Mouse (Mus musculus): ENCODE results near the gene Clpp. TPM values are rescaled to one million over a fixed set of nuclear protein-coding genes. Genes with fewer than 3 reads are reported as not detected.

Clpp gene
- polyA plus RNA-seq (2015; fragmentation: Nextera tagmentation; extraction: Ambion mirVana) = 157 and 163 TPM in 2 replicates

DNA sequence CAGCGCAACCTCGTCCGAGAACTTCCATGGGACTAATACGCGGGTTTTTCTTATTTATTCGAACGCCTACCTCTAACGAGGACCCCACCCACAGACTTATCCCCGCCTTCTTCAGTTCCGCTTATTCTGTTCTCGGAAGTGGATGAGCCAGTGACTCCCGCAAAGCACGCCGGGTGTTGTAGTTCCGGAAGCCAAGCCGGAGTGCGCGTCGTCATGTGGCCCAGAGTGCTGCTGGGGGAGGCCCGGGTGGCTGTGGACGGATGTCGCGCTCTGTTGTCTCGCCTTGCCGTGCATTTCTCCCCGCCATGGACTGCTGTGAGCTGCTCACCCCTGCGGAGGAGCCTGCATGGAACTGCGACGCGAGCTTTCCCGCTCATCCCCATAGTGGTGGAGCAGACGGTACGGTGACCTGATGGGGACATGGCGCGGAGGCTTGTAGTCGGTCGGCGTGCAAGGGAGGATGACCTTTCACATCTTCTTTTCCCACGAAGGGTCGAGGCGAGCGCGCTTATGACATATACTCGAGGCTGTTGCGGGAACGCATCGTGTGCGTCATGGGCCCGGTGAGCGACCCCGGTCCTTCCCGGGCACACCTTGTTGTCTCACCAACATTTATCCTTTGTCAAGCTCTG is at the start of gene Clpp:
Gene Clpp, plus strand, starts transcription at position 191 of the 632 bp plus-strand sequence.
- Histone ChIP-seq H3K27ac (peak within 1 kb of the TSS; percentile 70), H3K36me3 (peaks cover 37% of the 10 kb centered on the region), H3K27me3 (no peaks in the 10 kb centered on the region), H3K9me3 (no peaks in the 10 kb centered on the region), H3K4me1 (peaks cover 7% of the 10 kb centered on the region), H3K9ac (peak within 1 kb of the TSS; percentile 86), H3K4me2 (replicated peaks) (peak within 1 kb of the TSS; percentile 78), H3K4me3 (peak within 1 kb of the TSS; percentile 88)
- under 1% methylated on average over 52 of the region's 52 CpGs for WGBS
- peak; percentile 97 for ATAC-seq (ENCODE audit: low FRiP score, low read depth)

GRCm38 (mm10) chr17:56950915-56951314 is 39.2 kb upstream of the Clpp start:
- Histone ChIP-seq H3K9me3 (peaks cover 7% of the 10 kb centered on the region; the same call in 1 of the 2 replicates), H3K4me2 (replicated peaks) (no peak overlapping the region), H3K9ac (no peak overlapping the region), H3K27me3 (no peaks in the 10 kb centered on the region), H3K4me1 (no peaks in the 10 kb centered on the region), H3K36me3 (no peaks in the 10 kb centered on the region), H3K27ac (no peak overlapping the region), H3K4me3 (no peak overlapping the region)
- WGBS = 12% methylated on average over 3 of the region's 3 CpGs
- no peak for ATAC-seq (ENCODE audit: low FRiP score, low read depth)

- H3K9ac ChIP-seq = no peak overlapping the region
- H3K4me1 ChIP-seq = no peaks in the 10 kb centered on the region
- no peaks in the 10 kb centered on the region for H3K9me3 ChIP-seq
- 75% methylated on average over 1 of the region's 1 CpGs for WGBS
- H3K4me3 ChIP-seq = no peak overlapping the region
- H3K27me3 ChIP-seq = no peaks in the 10 kb centered on the region
- no peak for ATAC-seq (ENCODE audit: low FRiP score, low read depth)
- H3K27ac ChIP-seq = no peak overlapping the region
- H3K4me2 ChIP-seq (replicated peaks) = no peak overlapping the region
- H3K36me3 ChIP-seq = no peaks in the 10 kb centered on the region
These were observed 37.5 kb upstream of the Clpp start for GRCm38 (mm10) chr17:56952639-56953038.

DNA sequence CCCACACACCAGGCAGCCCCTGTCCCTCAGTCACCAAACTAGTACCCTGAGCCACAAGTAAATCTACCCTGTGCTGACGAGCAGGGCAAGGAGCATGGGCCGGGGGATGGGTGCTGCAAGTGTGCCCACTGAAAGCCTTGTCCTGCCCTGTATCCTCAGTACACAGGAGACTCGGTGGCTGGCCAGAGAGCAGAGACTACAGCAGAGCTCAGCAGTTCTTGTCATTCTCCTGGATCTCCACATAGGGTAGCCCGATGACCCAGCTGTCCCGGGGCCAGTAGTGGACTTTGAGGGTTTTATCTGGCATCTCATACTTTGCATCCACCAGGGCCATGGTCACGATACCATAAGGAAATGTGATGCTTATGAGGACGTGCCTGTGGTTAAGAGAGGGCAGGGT is 35.2 kb upstream of the Clpp start:
- no peaks in the 10 kb centered on the region for H3K4me1 ChIP-seq
- H3K4me3 ChIP-seq = no peak overlapping the region
- no peak for ATAC-seq (ENCODE audit: low FRiP score, low read depth)
- no peak overlapping the region for H3K9ac ChIP-seq
- no peak overlapping the region for H3K4me2 ChIP-seq (replicated peaks)
- H3K36me3 ChIP-seq = no peaks in the 10 kb centered on the region
- H3K27ac ChIP-seq = no peak overlapping the region
- H3K9me3 ChIP-seq = no peaks in the 10 kb centered on the region
- no peaks in the 10 kb centered on the region for H3K27me3 ChIP-seq
- 79% methylated on average over 7 of the region's 7 CpGs for whole genome bisulfite sequencing

DNA sequence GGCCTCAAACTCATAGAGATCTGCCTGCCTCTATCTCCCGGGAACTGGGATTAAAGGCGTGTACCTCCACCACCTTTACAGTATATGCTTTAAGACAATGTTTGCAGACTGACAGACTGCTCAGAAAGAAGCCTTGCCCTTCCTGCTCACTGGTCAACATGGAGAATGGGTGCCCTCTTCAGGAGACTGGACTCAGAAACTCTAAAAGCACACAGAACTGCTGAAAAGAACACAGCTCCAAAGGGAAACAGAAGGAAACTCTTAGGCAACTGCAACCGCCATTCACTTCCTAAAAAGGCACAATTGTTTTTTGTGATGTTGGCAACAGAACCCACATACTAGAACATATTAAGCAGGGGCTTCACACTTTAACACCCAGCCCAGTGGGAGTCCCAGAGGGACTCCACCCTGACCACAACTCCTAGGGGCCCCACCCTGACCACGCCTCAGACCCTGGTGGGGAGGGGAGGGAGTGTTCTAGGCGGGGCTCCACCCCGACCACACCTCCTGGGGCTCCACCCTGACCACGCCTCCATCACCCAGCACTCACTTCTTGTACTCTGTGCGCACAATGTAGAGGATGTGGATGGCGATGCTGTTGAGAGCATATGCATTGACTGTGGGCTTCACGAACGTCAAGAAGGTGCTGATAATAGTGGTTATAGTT is 32.2 kb upstream of the Clpp start:
- Histone ChIP-seq H3K27me3 (no peaks in the 10 kb centered on the region), H3K27ac (no peak overlapping the region), H3K9me3 (no peaks in the 10 kb centered on the region), H3K4me3 (no peak overlapping the region), H3K9ac (no peak overlapping the region), H3K4me1 (no peaks in the 10 kb centered on the region), H3K4me2 (replicated peaks) (no peak overlapping the region), H3K36me3 (no peaks in the 10 kb centered on the region)
- 25% methylated on average over 11 of the region's 11 CpGs for WGBS
- ATAC-seq (ENCODE audit: low FRiP score, low read depth) = no peak

DNA sequence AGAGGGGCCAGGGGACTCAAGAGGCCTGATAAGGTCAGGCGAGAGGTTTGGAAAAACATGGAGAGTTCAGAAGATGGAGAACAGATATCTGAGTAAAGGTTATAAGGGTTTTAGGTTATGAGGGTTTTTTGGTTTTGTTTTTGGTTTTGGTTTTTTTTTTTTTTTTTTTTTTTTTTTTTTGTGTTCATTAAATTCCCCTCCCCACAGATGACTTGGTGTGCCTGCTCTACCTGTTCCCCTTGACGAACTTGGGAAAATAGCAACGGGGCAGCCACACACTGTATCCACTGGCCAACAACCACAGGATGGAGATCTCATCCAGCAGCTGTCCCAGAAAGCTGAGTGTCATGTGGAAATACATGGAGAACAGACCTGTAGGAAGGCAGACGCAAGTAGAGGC is 31.4 kb upstream of the Clpp start:
- H3K4me3 ChIP-seq = no peak overlapping the region
- no peaks in the 10 kb centered on the region for H3K9me3 ChIP-seq
- no peaks in the 10 kb centered on the region for H3K4me1 ChIP-seq
- no peak overlapping the region for H3K4me2 ChIP-seq (replicated peaks)
- H3K36me3 ChIP-seq = no peaks in the 10 kb centered on the region
- WGBS = 78% methylated on average over 4 of the region's 4 CpGs
- H3K27ac ChIP-seq = no peak overlapping the region
- no peak overlapping the region for H3K9ac ChIP-seq
- H3K27me3 ChIP-seq = no peaks in the 10 kb centered on the region
- no peak for ATAC-seq (ENCODE audit: low FRiP score, low read depth)

GRCm38 (mm10) chr17:56961880-56962279 is 28.2 kb upstream of the Clpp start:
- Histone ChIP-seq H3K27me3 (no peaks in the 10 kb centered on the region), H3K4me3 (no peak overlapping the region), H3K4me2 (replicated peaks) (no peak overlapping the region), H3K36me3 (no peaks in the 10 kb centered on the region), H3K9me3 (no peaks in the 10 kb centered on the region), H3K4me1 (no peaks in the 10 kb centered on the region), H3K27ac (no peak overlapping the region), H3K9ac (no peak overlapping the region)
- ATAC-seq (ENCODE audit: low FRiP score, low read depth) = no peak
- WGBS = 81% methylated on average over 4 of the region's 4 CpGs

- 70% methylated on average over 5 of the region's 5 CpGs for WGBS
- ATAC-seq (ENCODE audit: low FRiP score, low read depth) = no peak
- no peak overlapping the region for H3K4me2 ChIP-seq (replicated peaks)
- H3K4me3 ChIP-seq = no peak overlapping the region
- H3K27ac ChIP-seq = no peak overlapping the region
- no peaks in the 10 kb centered on the region for H3K9me3 ChIP-seq
- H3K9ac ChIP-seq = no peak overlapping the region
- H3K4me1 ChIP-seq = no peaks in the 10 kb centered on the region
- no peaks in the 10 kb centered on the region for H3K27me3 ChIP-seq
- no peaks in the 10 kb centered on the region for H3K36me3 ChIP-seq
These were observed 27.3 kb upstream of the Clpp start for GRCm38 (mm10) chr17:56962642-56963405.

DNA sequence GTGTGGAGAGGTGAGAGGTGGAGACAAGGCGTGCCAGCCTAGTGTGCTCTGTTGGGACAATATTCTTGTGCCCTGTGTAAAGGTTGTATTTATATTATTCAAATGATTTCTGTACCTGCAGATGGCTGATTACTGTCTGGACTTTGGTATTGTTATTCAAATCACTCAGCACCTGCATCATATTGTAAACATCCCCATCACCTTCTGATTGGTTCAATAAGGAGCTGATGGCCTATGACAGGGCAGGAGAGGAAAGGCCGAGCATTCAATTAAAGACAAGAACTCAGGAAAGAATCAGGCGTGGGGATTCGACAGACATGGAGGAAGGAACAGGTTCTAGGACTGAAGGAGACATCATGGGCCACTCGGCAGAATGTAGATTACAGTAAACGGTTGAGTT is 26.5 kb upstream of the Clpp start:
- Histone ChIP-seq H3K9me3 (no peaks in the 10 kb centered on the region), H3K36me3 (no peaks in the 10 kb centered on the region), H3K4me3 (no peak overlapping the region), H3K4me1 (no peaks in the 10 kb centered on the region), H3K9ac (no peak overlapping the region), H3K27me3 (no peaks in the 10 kb centered on the region), H3K27ac (no peak overlapping the region), H3K4me2 (replicated peaks) (no peak overlapping the region)
- ATAC-seq (ENCODE audit: low FRiP score, low read depth) = no peak
- 78% methylated on average over 6 of the region's 6 CpGs for WGBS

- WGBS = 67% methylated on average over 3 of the region's 3 CpGs
- peaks cover 9% of the 10 kb centered on the region; the same call in 1 of the 2 replicates for H3K27me3 ChIP-seq
- H3K9me3 ChIP-seq = no peaks in the 10 kb centered on the region
- no peaks in the 10 kb centered on the region for H3K36me3 ChIP-seq
- H3K27ac ChIP-seq = no peak overlapping the region
- no peaks in the 10 kb centered on the region for H3K4me1 ChIP-seq
- no peak overlapping the region for H3K4me2 ChIP-seq (replicated peaks)
- no peak overlapping the region for H3K4me3 ChIP-seq
- no peak for ATAC-seq (ENCODE audit: low FRiP score, low read depth)
- no peak overlapping the region for H3K9ac ChIP-seq
These were observed 20.8 kb upstream of the Clpp start for GRCm38 (mm10) chr17:56969321-56969720.

GRCm38 (mm10) chr17:56970081-56970480 is 20.0 kb upstream of the Clpp start:
- Histone ChIP-seq H3K4me1 (no peaks in the 10 kb centered on the region), H3K27me3 (peaks cover 9% of the 10 kb centered on the region; the same call in 1 of the 2 replicates), H3K4me2 (replicated peaks) (no peak overlapping the region), H3K9me3 (no peaks in the 10 kb centered on the region), H3K27ac (no peak overlapping the region), H3K36me3 (no peaks in the 10 kb centered on the region), H3K9ac (no peak overlapping the region), H3K4me3 (no peak overlapping the region)
- WGBS = 70% methylated on average over 5 of the region's 5 CpGs
- no peak for ATAC-seq (ENCODE audit: low FRiP score, low read depth)

GRCm38 (mm10) chr17:56973956-56974707 is 16.0 kb upstream of the Clpp start:
- ATAC-seq (ENCODE audit: low FRiP score, low read depth) = no peak
- no peak overlapping the region for H3K9ac ChIP-seq
- peaks cover 2% of the 10 kb centered on the region for H3K4me1 ChIP-seq
- no peak overlapping the region for H3K27ac ChIP-seq
- H3K27me3 ChIP-seq = peaks cover 9% of the 10 kb centered on the region; the same call in 1 of the 2 replicates
- no peak overlapping the region for H3K4me3 ChIP-seq
- no peak overlapping the region for H3K4me2 ChIP-seq (replicated peaks)
- no peaks in the 10 kb centered on the region for H3K9me3 ChIP-seq
- H3K36me3 ChIP-seq = no peaks in the 10 kb centered on the region
- 60% methylated on average over 13 of the region's 14 CpGs for WGBS

Measured in limb, embryonic 13.5 days (tissue).